Mouse (Mus musculus): ENCODE measurements at regions not wholly inside any gene's neighbourhood (a gene's known extent, or its start where the extent isn't known, plus 50 kb on each side); places are given as distances from the start of the nearest gene placed in this dataset.

GRCm38 (mm10) chr9:115704249-115704648 is 205.0 kb upstream of the Gadl1 start:
- peak; percentile 86; the same call in 1 of the 2 replicates for TF ChIP-seq CTCF (IDR thresholded peaks at IDR 0.05; ENCODE audit: borderline replicate concordance, insufficient read depth, low read length)
- no peak for TF ChIP-seq POLR2A (IDR thresholded peaks at IDR 0.05; ENCODE audit: low read depth, low read length)

All from embryonic fibroblast, embryonic 13.5 days (primary cell).